Mouse (Mus musculus) neural tube, embryonic 15.5 days (tissue): ENCODE data around the gene Vwa5b2. TPM values are rescaled to one million over a fixed set of nuclear protein-coding genes. Genes with fewer than 3 reads are reported as not detected.

Experiments used
- ATAC-seq: fragments of 200-750 bp; cut with Nextera tagmentation; 2 replicates; pipeline ENCODE4 v1.8.0; 2017; ENCODE audit warnings: mild to moderate bottlenecking, moderate TSS enrichment, moderate library complexity; ENCODE audit not compliant: low FRiP score
- H3K27ac ChIP-seq: fragments of 300-500 bp; sonication (generic); replicated peaks from 2 replicates; pipeline ENCODE4 v1.5.1; 2015; ENCODE audit warnings: mild to moderate bottlenecking, inconsistent platforms
- H3K27me3 ChIP-seq: fragments of 300-500 bp; sonication (generic); replicated peaks from 2 replicates; pipeline ENCODE4 v1.6.1; 2015; ENCODE audit warnings: inconsistent platforms
- H3K36me3 ChIP-seq: fragments of 300-500 bp; sonication (generic); 2 replicates; pipeline ENCODE4 v1.6.1; 2015; ENCODE audit warnings: inconsistent platforms
- H3K4me1 ChIP-seq: fragments of 300-500 bp; sonication (generic); 2 replicates; pipeline ENCODE4 v1.6.1; 2015; ENCODE audit warnings: inconsistent platforms
- H3K4me2 ChIP-seq: fragments of 300-500 bp; sonication (generic); 2 replicates; pipeline ENCODE4 v1.6.1; 2015; ENCODE audit warnings: inconsistent platforms, mild to moderate bottlenecking, moderate library complexity
- H3K4me3 ChIP-seq: fragments of 300-500 bp; sonication (generic); replicated peaks from 2 replicates; pipeline ENCODE4 v1.5.1; 2015; ENCODE audit warnings: mild to moderate bottlenecking, inconsistent platforms
- H3K9ac ChIP-seq: fragments of 300-500 bp; sonication (generic); replicated peaks from 2 replicates; pipeline ENCODE4 v1.6.1; 2015; ENCODE audit warnings: mild to moderate bottlenecking, inconsistent platforms
- H3K9me3 ChIP-seq: fragments of 300-500 bp; sonication (generic); replicated peaks from 2 replicates; pipeline ENCODE4 v1.6.1; 2016; ENCODE audit warnings: inconsistent platforms
- WGBS: fragments of 180-500 bp; shearing (Covaris S2); methylation state at CpG from one replicate; pipeline ENCODE4 v1.1.7; 2015; ENCODE audit warnings: mixed read lengths; 5-methylcytosine and 5-hydroxymethylcytosine counted together
- polyA plus RNA-seq: library from polyadenylated mRNA; unstranded; fragments of >200 nt; fragmentation: Nextera tagmentation; extraction: Ambion mirVana; gene quantifications from 2 replicates; pipeline ENCODE4 v1.2.1, GENCODE M21; 2015

The Vwa5b2 gene
- polyA plus RNA-seq, 1 experiment from 2014 or later: 48.0 TPM

DNA sequence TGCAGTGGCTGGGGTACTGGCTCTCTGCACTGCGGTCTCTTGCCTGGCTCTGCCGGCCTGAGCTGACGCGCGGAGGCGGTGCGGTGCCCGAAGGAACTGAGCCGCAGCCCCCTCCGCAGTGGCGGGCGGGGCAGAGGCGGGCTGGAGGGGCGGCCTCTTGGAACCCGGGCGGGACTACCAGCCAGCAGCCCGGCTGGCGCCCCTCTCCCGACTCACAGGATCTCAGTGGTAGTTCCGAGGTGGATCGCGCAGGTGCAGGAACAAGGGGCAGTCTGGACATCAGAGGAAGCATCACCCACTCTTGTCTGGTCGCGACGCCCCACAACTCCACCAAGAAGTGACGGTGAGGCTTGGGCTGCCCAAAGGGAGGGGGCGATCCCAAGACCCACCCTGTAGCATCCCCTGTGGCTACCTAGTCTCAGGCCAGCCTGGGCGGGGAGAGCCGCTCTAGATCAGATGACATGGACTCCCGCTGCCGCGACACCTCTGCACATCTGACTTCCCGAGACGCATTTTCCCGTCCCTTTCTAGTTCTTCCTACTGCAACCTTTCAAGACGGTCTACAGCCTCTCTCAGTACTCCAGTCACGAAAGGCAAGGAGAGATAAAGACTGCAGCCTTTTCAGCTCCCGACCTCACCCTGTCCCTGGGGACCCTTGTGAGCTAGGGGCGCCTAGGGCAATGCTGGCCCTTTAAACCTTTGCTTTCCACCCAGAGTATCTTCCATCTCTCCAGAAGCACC, 838 bp downstream of the Vwa5b2 start:
- Histone ChIP-seq H3K36me3 (no peaks in the 10 kb centered on the region; the same call in 1 of the 2 replicates), H3K27ac (peak overlapping the region; percentile 81), H3K4me3 (peak overlapping the region; percentile 57), H3K9ac (peak overlapping the region; percentile 60), H3K4me1 (peaks cover 25% of the 10 kb centered on the region), H3K27me3 (peaks cover 58% of the 10 kb centered on the region), H3K4me2 (peak overlapping the region; percentile 84), H3K9me3 (no peaks in the 10 kb centered on the region)
- ATAC-seq: peak; percentile 92
- WGBS: 2% methylated on average over 38 of the region's 39 CpGs

- Histone ChIP-seq H3K9ac (peak overlapping the region; percentile 60), H3K27ac (peak overlapping the region; percentile 81), H3K27me3 (peaks cover 61% of the 10 kb centered on the region), H3K36me3 (no peaks in the 10 kb centered on the region; the same call in 1 of the 2 replicates), H3K4me1 (peaks cover 25% of the 10 kb centered on the region), H3K9me3 (no peaks in the 10 kb centered on the region), H3K4me2 (peak overlapping the region; percentile 84), H3K4me3 (peak overlapping the region; percentile 57)
- ATAC-seq: peak; percentile 4
- WGBS: under 1% methylated on average over 17 of the region's 17 CpGs
Measured at GRCm38 (mm10) chr16:20590680-20591038, 1.4 kb downstream of the Vwa5b2 start.

DNA sequence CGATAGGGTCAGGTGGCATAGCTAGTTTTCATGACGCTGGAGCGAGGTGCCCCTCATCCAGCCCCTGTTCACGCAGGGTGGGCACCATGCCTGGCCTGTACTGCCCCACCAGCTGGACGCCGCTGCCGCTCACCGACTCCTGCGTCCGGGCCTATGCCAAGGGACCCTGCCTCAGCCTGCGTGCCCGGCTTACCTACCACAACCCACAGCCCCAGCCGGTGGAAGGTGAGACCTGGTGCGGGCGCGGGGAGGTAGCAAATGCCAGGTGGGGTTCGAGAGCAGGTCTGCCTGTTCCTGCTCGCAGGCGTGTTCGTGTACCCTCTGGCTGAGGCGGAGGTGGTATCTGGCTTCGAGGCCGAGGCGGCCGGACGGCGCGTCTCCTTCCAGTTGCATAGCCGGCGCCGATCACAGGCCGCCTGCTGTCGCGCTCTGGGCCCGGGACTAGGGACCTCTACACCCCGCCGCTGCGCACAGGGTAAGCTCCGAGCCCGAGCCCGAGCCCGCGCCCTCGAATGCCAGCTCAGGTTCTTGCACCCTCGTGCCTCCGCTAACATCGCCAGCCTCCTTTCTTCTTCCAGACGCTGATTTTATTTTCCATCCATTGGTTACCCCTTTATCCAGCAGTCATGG, 1.9 kb downstream of the Vwa5b2 start:
- H3K9ac ChIP-seq: peak overlapping the region; percentile 60
- ATAC-seq: no peak
- H3K36me3 ChIP-seq: no peaks in the 10 kb centered on the region; the same call in 1 of the 2 replicates
- H3K9me3 ChIP-seq: no peaks in the 10 kb centered on the region
- peak overlapping the region; percentile 57 for H3K4me3 ChIP-seq
- peaks cover 25% of the 10 kb centered on the region for H3K4me1 ChIP-seq
- H3K27ac ChIP-seq: no peak overlapping the region
- peaks cover 61% of the 10 kb centered on the region for H3K27me3 ChIP-seq
- peak overlapping the region; percentile 84 for H3K4me2 ChIP-seq
- 5% methylated on average over 48 of the region's 48 CpGs for WGBS

DNA sequence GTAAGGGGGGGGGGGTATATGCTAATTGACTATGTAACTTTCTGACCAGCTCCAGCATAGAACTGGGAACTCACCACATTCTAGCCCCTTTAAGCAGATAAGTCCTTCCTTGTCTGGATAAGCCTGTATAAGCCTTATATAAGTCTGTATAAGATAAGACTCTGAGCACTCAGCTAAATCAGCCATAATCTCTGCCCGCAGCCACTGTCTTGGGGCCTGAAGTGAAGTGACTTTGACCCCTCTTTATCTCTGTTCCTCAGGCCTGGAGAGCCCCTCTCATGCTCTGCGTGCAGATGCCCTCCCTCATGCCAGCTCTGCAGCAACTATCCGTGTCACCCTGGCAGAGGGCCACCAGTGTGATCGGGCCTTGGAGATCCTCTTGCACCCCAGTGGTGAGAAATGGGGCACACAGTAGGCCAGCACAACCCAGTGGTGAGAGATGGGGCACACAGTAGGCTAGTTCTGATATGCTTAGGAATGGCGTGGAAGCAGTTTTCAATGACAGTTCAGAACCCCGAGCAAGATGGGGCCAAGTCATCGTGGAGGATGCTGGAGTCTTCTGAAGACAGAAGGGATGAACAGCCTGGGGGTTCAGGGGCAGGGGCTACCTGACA, 5.9 kb downstream of the Vwa5b2 start:
- H3K4me3 ChIP-seq: no peak overlapping the region
- no peak overlapping the region for H3K9ac ChIP-seq
- no peaks in the 10 kb centered on the region for H3K9me3 ChIP-seq
- peaks cover 10% of the 10 kb centered on the region for H3K4me1 ChIP-seq
- no peak for ATAC-seq
- H3K27ac ChIP-seq: no peak overlapping the region
- H3K36me3 ChIP-seq: peaks cover 4% of the 10 kb centered on the region; the same call in 1 of the 2 replicates
- H3K27me3 ChIP-seq: peaks cover 50% of the 10 kb centered on the region
- 84% methylated on average over 7 of the region's 7 CpGs for WGBS
- no peak overlapping the region for H3K4me2 ChIP-seq

GRCm38 (mm10) chr16:20595737-20596136, 6.5 kb downstream of the Vwa5b2 start:
- 89% methylated on average over 4 of the region's 4 CpGs for WGBS
- ATAC-seq: no peak
- Histone ChIP-seq H3K27me3 (peaks cover 45% of the 10 kb centered on the region), H3K4me3 (no peak overlapping the region), H3K4me2 (no peak overlapping the region), H3K9me3 (no peaks in the 10 kb centered on the region), H3K36me3 (peaks cover 4% of the 10 kb centered on the region; the same call in 1 of the 2 replicates), H3K27ac (no peak overlapping the region), H3K9ac (no peak overlapping the region), H3K4me1 (peaks cover 4% of the 10 kb centered on the region)

- Histone ChIP-seq H3K9me3 (no peaks in the 10 kb centered on the region), H3K4me1 (no peaks in the 10 kb centered on the region), H3K4me3 (no peak overlapping the region), H3K9ac (no peak overlapping the region), H3K36me3 (peaks cover 10% of the 10 kb centered on the region; the same call in 1 of the 2 replicates), H3K27me3 (peaks cover 33% of the 10 kb centered on the region), H3K27ac (no peak overlapping the region), H3K4me2 (no peak overlapping the region)
- WGBS: 67% methylated on average over 7 of the region's 7 CpGs
- ATAC-seq: no peak
Measured at GRCm38 (mm10) chr16:20596687-20597441, 7.6 kb downstream of the Vwa5b2 start.

DNA sequence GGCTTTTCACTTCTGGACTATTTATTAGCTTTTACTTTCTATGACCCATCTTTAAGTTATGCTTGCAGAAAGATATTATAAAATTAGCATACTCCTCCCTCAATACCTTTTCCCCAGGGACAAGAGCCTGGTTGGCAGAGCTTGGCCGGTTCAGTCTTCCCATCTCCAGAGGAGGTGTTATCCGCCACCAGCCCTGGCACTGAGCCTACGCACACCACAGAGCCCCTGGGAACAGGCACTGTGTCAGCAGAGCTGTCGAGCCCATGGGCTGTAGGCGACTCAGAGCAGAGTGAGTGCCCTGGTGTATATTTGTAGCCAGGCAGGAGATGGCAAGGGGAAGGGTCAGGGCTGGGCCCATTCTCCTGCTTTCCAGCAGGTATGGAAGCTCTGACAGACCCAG, 11.2 kb downstream of the Vwa5b2 start:
- no peak for ATAC-seq

GRCm38 (mm10) chr16:20604705-20605104, 15.4 kb downstream of the Vwa5b2 start:
- Histone ChIP-seq H3K27me3 (no peaks in the 10 kb centered on the region), H3K4me2 (no peak overlapping the region), H3K9ac (no peak overlapping the region), H3K36me3 (peaks cover 48% of the 10 kb centered on the region), H3K4me1 (peaks cover 14% of the 10 kb centered on the region), H3K27ac (no peak overlapping the region), H3K4me3 (no peak overlapping the region), H3K9me3 (no peaks in the 10 kb centered on the region)
- WGBS: 44% methylated on average over 9 of the region's 9 CpGs
- ATAC-seq: no peak

More for the DNA sequence above, 11.2 kb downstream of the Vwa5b2 start:
- Histone ChIP-seq H3K36me3 (peaks cover 32% of the 10 kb centered on the region), H3K9me3 (no peaks in the 10 kb centered on the region), H3K4me1 (no peaks in the 10 kb centered on the region), H3K9ac (no peak overlapping the region), H3K27me3 (no peaks in the 10 kb centered on the region; the same call in 1 of the 2 replicates), H3K4me3 (no peak overlapping the region), H3K4me2 (no peak overlapping the region), H3K27ac (no peak overlapping the region)
- WGBS: 58% methylated on average over 5 of the region's 5 CpGs

DNA sequence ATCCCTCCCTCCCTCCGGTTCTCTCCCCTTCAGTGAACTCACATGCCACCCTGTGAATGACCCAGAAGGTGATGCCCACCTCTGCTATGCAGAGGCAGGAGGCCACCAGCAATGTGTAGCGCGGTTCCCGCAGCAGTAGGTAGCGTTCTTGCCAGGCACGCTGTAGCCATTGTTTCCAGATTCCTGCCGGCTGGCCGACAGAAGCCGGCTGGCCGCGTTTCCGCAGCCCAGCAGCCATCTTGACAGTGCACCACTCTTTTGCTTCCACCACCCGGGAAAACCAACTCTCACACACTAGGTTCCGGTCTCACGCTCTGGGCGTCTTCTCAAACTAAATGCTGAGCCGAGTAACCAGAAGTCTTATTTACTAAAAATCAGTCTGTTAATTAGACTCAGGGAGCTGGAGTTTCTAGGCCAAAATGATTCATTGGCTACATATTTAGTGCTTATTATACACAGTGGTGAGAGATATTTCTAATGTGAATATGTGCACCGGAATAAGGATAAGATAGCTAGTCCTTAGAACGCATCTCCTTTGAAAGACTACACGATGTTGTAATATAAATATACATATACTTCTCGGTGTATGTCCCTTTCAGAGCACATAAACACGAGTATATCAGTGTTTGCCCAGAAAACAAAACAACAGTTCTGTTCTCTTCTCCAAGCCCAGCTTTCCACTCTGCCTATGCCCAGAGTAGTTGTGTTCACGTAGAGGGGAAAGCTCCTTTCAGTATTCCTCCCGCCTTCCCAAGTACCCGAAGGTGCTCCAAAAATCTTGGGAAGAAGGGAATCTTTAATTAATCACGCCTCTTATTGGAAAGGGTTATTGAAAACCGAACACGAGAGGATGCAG, 21.5 kb downstream of the Vwa5b2 start:
- WGBS: under 1% methylated on average over 28 of the region's 28 CpGs
- ATAC-seq: peak; percentile 78

DNA sequence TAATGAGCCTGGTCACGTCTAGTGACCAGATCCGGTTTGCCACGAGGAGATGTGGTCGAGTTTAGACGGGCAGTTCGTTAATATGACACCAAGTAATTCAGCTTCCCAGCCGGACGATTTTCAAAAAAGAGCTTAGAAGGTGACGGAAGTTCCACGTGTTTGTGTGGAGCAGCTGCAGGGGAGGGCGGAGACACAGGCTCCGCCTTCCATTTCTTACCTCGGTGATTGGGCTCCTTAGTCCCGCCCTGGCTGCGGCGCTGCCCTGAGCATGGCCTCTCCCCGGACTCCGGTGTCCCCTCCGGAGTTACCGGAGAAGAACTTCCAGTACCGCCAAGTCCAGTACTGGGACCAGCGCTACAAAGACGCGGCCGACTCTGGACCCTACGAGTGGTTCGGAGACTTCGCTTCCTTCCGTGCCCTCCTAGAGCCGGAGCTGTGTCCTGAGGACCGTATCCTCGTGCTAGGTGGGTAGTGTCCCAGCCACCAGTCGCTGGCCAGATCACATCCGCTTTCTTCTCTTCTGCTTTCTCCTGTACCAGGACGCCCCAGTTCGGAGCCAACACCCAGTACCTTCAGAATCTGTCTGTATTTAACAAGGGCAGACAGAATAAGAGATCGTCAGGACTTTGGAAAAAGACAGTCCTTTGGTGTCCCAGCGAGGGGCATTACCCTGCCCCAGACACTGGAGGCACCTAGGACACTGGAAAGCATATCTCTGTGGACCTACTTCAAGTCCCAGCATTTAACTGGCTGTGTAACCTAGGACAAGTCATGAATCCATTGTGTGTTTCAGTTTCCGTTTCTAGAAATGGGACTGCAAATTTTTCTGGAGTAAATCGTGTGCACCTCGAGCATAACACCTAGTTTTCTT, 22.3 kb downstream of the Vwa5b2 start, which contains the start of the genes Eef1akmt4, Gm49333 and Alg3:
TSS of gene Eef1akmt4 (plus strand) at position 237 of the 871 bp plus-strand sequence.
TSS of gene Gm49333 (plus strand) at position 254 of the 871 bp plus-strand sequence.
TSS of gene Alg3 (minus strand) at position 379 of the 871 bp plus-strand sequence.
- H3K27me3 ChIP-seq: no peaks in the 10 kb centered on the region
- ATAC-seq: peak; percentile 93
- H3K4me1 ChIP-seq: peaks cover 31% of the 10 kb centered on the region
- H3K27ac ChIP-seq: peak within 1 kb of the TSS; percentile 88
- WGBS: 2% methylated on average over 41 of the region's 41 CpGs
- peaks cover 9% of the 10 kb centered on the region for H3K36me3 ChIP-seq
- no peaks in the 10 kb centered on the region for H3K9me3 ChIP-seq
- H3K4me2 ChIP-seq: peak within 1 kb of the TSS; percentile 80
- H3K9ac ChIP-seq: peak within 1 kb of the TSS; percentile 90
- H3K4me3 ChIP-seq: peak within 1 kb of the TSS; percentile 81

More for the DNA sequence above, 21.5 kb downstream of the Vwa5b2 start:
- Histone ChIP-seq H3K4me1 (peaks cover 31% of the 10 kb centered on the region), H3K4me2 (peak overlapping the region; percentile 80), H3K4me3 (peak overlapping the region; percentile 81), H3K27ac (peak overlapping the region; percentile 88), H3K9me3 (no peaks in the 10 kb centered on the region), H3K36me3 (peaks cover 18% of the 10 kb centered on the region), H3K27me3 (no peaks in the 10 kb centered on the region), H3K9ac (peak overlapping the region; percentile 90)
